Mouse (Mus musculus): ENCODE measurements around the gene Rhbdf1.

GRCm38 (mm10) chr11:32218501-32219050 is 3.5 kb downstream of the Rhbdf1 start:
- TF ChIP-seq CTCF (IDR thresholded peaks at IDR 0.05; ENCODE audit: control insufficient read depth, insufficient read depth, insufficient read length) (no peak), USF1 (IDR thresholded peaks at IDR 0.05; ENCODE audit: low read depth) (no peak), MYOG (IDR thresholded peaks at IDR 0.05; ENCODE audit: control insufficient read depth, extremely low read depth, insufficient read length) (no peak), MYOD1 (IDR thresholded peaks at IDR 0.05; ENCODE audit: control insufficient read depth, insufficient read length, low read depth) (no peak), CEBPB (IDR thresholded peaks at IDR 0.05; ENCODE audit: low read depth) (no peak), MAX (IDR thresholded peaks at IDR 0.05) (no peak), FOSL1 (IDR thresholded peaks at IDR 0.05; ENCODE audit: insufficient read depth, low read length, poor library complexity, severe bottlenecking) (no peak)
